Mouse (Mus musculus): Measurements from ENCODE around the gene AB124611. TPM values are rescaled to one million over a fixed set of nuclear protein-coding genes. Genes with fewer than 3 reads are reported as not detected.
"Not testable (repeated sequence)": the region's sequence is repeated elsewhere in the genome, so short reads cannot be mapped to it uniquely, and the experiment has no call there.

Gene AB124611
- 2.5 and 3.0 TPM in 2 replicates for polyA plus RNA-seq (2015; fragmentation: Nextera tagmentation; extraction: Ambion mirVana)

DNA sequence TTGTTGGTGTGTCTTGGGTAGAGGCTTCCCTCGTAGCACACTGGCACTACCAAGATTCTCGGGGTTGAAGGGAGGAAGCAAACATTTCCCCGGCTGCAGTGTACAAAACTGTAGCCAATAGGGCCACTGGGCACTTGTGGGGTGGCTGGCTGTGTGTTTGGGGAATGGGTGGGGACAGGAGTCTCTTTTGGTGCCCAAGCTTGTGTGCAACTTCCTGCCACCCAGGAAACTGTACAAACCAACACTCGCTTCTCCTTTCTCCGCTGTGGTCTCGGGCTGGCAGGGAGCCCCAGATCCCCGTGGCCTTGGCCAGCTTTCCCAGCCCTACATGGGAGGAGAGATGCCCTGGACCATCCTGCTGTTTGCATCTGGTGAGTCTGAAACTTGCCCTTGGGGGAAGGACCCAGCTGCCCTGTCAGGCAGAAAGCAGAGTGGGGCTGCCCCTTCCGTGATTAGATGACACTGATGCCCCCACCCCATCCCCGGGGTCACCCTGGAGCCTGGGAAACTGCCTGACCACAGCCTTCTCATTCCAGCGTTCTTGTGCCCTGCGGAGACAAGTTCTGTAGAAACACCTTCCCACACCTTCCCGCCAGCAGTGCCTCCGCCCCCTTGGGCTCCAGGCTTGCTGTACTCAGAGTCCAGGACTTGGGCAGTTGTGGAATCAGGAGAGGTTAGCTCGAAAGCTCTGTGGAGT, at the start of gene AB124611:
Gene AB124611, plus strand, starts transcription at position 240 of the 697 bp plus-strand sequence.
- Histone ChIP-seq H3K27me3 (replicated peaks) (no peaks in the 10 kb centered on the region), H3K9me3 (no peaks in the 10 kb centered on the region), H3K4me3 (replicated peaks) (no peak within 1 kb of the TSS), H3K9ac (no peak within 1 kb of the TSS), H3K36me3 (no peaks in the 10 kb centered on the region), H3K4me2 (replicated peaks) (no peak within 1 kb of the TSS), H3K27ac (no peak within 1 kb of the TSS), H3K4me1 (replicated peaks) (no peaks in the 10 kb centered on the region)
- WGBS: 63% methylated on average over 14 of the region's 14 CpGs
- no peak for ATAC-seq

DNA sequence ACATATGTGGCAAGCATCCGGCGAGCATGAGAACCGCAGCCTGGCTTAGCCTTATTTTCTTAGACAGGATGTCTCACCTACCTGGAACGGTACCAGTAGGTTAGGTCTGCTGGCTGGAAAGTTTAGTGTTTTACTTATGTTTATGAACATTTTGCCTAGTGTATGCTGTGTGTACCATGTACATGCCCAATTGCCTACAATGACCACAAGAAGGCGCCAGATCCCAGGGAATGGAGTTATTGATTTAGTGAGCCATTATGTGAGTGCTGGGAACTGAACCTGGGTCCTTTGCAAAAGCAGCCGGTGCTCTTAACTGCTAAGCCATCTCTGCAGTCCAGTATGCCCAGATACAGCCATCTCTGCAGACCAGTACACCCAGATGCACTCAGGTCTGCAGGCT, 48.3 kb upstream of the AB124611 start:
- Histone ChIP-seq H3K9ac (no peak overlapping the region), H3K27me3 (replicated peaks) (no peaks in the 10 kb centered on the region), H3K9me3 (no peaks in the 10 kb centered on the region), H3K4me2 (replicated peaks) (no peak overlapping the region), H3K27ac (no peak overlapping the region), H3K4me1 (replicated peaks) (no peaks in the 10 kb centered on the region), H3K4me3 (replicated peaks) (no peak overlapping the region), H3K36me3 (peaks cover 58% of the 10 kb centered on the region)
- no peak for ATAC-seq
- 97% methylated on average over 6 of the region's 6 CpGs for WGBS

DNA sequence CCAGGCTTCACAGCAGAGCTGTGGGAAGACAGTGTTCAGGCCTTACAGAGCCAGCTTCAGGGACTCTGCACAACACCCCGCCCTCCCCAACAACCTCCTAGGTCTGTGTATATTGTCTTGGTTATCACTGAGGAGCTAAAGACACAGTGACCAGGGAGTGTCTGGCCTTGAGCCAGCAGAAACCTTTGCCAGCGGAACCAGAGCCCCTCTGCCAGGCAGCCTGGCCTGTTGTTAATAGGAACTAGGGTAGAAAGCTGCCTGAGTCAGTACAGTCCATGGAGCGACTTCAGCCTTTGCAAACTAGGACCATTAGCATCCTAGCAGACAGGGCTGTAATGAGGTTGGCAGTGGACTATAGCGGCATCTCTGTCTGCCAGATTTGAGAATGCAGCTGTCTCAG, 41.9 kb upstream of the AB124611 start:
- no peaks in the 10 kb centered on the region for H3K27me3 ChIP-seq (replicated peaks)
- no peaks in the 10 kb centered on the region for H3K4me1 ChIP-seq (replicated peaks)
- no peak overlapping the region for H3K9ac ChIP-seq
- no peak overlapping the region for H3K27ac ChIP-seq
- H3K36me3 ChIP-seq: peaks cover 21% of the 10 kb centered on the region
- no peaks in the 10 kb centered on the region for H3K9me3 ChIP-seq
- no peak for ATAC-seq
- WGBS: 83% methylated on average over 4 of the region's 4 CpGs
- H3K4me2 ChIP-seq (replicated peaks): no peak overlapping the region
- H3K4me3 ChIP-seq (replicated peaks): no peak overlapping the region

DNA sequence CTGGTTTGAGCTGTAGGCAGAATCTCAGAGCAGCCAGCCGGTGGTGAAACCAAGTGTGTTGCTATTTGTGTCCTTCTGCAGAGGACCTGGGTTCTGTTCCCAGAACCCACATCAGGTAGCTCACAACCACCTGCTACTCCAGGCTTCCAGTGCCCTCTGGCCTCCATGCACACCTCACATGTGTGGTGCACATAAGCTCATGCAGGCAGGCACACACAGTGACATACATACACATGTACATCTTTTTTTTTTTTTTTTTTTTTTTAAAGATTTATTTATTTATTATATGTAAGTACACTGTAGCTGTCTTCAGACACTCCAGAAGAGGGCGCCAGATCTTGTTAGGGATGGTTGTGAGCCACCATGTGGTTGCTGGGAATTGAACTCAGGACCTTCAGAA, 37.7 kb upstream of the AB124611 start:
- H3K9me3 ChIP-seq; H3K9ac ChIP-seq; H3K4me1 ChIP-seq (replicated peaks); ATAC-seq; H3K27ac ChIP-seq; H3K36me3 ChIP-seq; H3K27me3 ChIP-seq (replicated peaks); H3K4me2 ChIP-seq (replicated peaks); H3K4me3 ChIP-seq (replicated peaks): not testable (repeated sequence)
- 92% methylated on average over 1 of the region's 2 CpGs for WGBS

DNA sequence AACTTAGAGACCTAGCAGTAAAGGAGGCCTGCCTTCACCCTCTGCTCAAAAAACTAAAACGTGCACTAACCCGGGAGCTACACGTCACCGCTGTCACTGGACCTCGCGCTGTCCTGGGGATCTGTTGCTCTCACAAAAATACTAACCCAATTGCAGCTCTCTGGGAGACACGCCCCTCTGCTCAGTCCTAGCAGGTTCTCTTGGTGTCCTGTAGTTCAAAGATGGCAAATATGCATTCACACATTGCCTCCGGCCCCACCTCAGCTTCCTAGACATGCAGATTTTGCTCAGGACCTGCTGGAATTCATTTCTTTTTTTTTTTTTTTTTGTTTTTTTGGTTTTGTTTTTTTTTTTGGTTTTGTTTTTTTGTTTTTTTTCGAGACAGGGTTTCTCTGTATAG, 35.3 kb upstream of the AB124611 start:
- Histone ChIP-seq H3K9ac (no peak overlapping the region), H3K27ac (no peak overlapping the region), H3K4me2 (replicated peaks) (no peak overlapping the region), H3K4me3 (replicated peaks) (no peak overlapping the region), H3K27me3 (replicated peaks) (no peaks in the 10 kb centered on the region), H3K4me1 (replicated peaks) (no peaks in the 10 kb centered on the region), H3K36me3 (peaks cover 11% of the 10 kb centered on the region; the same call in 1 of the 2 replicates), H3K9me3 (no peaks in the 10 kb centered on the region)
- WGBS: 90% methylated on average over 9 of the region's 9 CpGs
- no peak for ATAC-seq

DNA sequence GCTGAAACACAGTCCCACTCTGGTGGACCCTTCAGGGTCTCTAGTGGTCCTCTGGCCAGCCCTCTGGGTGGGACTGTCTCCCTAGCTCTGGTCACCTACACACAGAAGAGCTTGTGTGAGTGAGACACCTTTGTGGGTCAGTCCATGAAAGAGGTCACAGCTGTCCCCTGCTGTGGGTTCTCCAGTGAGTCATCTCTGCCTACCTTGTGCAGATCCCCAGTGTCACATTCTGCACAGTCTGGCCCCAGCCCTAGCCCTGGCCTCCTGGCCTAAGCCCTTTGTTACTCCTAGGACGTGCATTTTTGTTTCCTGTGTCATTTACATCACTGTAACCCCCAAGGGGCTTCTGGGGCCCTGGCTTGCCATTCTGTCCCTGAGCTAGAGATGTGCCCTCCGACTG, 32.1 kb upstream of the AB124611 start:
- Histone ChIP-seq H3K36me3 (peaks cover 11% of the 10 kb centered on the region), H3K27me3 (replicated peaks) (no peaks in the 10 kb centered on the region), H3K4me3 (replicated peaks) (no peak overlapping the region), H3K9ac (no peak overlapping the region), H3K4me1 (replicated peaks) (no peaks in the 10 kb centered on the region), H3K27ac (no peak overlapping the region), H3K4me2 (replicated peaks) (no peak overlapping the region), H3K9me3 (no peaks in the 10 kb centered on the region)
- no peak for ATAC-seq
- WGBS: 77% methylated on average over 2 of the region's 2 CpGs

DNA sequence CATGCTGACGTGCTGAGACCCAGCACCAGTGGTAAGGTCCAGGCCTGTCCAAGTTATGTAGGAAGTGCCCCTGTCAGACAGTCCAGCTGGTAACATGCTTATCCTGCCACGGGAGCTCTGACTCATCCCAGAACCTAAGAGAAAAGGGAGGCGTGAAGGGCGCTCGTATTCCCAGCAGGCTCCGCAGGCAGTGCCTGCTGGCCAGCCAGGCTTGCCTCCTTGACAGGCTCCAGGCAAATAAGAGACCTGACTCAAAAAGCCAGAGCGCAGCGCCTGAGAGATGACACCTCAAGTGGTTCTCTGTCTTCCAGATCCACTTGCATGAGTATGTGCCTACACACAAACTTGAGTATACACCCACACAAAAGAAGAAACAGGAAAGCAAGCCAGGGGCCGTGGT, 31.2 kb upstream of the AB124611 start:
- 80% methylated on average over 9 of the region's 9 CpGs for WGBS
- H3K4me3 ChIP-seq (replicated peaks): no peak overlapping the region
- H3K4me1 ChIP-seq (replicated peaks): no peaks in the 10 kb centered on the region
- no peaks in the 10 kb centered on the region for H3K27me3 ChIP-seq (replicated peaks)
- H3K9ac ChIP-seq: no peak overlapping the region
- H3K36me3 ChIP-seq: peaks cover 13% of the 10 kb centered on the region
- no peak overlapping the region for H3K4me2 ChIP-seq (replicated peaks)
- no peaks in the 10 kb centered on the region for H3K9me3 ChIP-seq
- ATAC-seq: no peak
- no peak overlapping the region for H3K27ac ChIP-seq

DNA sequence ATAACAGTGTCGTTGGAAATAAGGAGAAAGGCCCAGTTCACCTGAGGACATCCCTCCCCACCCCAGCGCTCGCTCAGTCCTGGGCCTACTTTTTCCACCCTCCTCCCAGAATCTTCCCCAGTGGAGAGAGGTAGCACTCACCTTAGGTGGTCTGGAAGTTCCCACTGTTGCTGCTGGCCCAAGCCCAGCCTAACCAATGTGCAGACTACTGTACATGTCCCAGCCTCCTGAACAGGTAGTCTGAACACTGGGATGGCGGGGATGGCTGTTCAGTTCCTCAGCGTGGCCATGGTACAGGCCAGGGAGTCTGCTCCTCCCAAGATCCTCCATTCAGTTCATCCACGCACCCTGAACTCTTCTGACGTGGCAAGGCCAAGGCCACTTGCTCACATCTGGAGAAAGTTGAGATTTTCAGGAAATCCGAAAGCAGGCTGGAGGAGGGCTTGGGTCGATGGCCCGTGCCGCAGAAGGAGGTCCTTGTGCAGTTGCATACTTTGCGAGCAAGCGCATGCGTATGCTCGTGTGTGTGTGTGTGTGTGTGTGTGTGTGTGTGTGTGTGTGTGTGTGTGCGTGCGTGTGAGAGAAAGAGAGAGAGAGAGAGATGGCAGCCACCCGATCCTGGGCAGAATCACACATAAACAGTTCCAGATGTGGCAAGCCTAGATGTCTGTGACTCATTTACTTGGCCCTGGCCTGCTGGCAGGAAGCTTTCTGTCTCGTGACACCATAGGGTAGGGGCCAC, 29.5 kb upstream of the AB124611 start:
- H3K4me2 ChIP-seq (replicated peaks): no peak overlapping the region
- H3K9me3 ChIP-seq: no peaks in the 10 kb centered on the region
- WGBS: 84% methylated on average over 19 of the region's 19 CpGs
- no peak overlapping the region for H3K9ac ChIP-seq
- no peak overlapping the region for H3K4me3 ChIP-seq (replicated peaks)
- H3K27me3 ChIP-seq (replicated peaks): no peaks in the 10 kb centered on the region
- H3K27ac ChIP-seq: no peak overlapping the region
- no peaks in the 10 kb centered on the region for H3K4me1 ChIP-seq (replicated peaks)
- peak; percentile 15; the same call in 1 of the 2 replicates for ATAC-seq
- peaks cover 13% of the 10 kb centered on the region for H3K36me3 ChIP-seq

DNA sequence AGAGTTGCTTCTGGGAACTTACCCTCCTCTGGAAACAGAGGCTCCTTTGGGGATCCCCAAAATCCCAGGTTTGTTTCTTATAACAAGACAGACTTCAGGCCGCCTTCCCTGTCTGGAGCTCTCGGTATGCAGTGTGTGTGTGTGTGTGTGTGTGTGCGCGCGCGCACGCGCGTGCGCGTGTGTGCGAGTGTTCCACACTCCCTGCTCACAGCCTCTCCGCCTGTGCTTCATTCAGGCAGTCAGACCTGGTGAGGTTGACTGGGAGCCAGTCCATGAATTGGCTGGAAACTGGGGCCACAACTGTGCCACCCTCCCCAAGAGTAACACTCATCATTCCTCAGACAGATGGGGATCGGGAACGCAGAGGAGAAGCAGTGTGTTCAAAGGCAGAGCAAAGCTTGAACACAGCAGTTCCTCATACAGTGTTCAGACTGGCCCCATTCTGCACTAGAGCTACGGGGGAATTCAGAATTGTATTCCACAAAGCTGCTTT, 28.9 kb upstream of the AB124611 start:
- H3K4me1 ChIP-seq (replicated peaks): no peaks in the 10 kb centered on the region
- H3K4me2 ChIP-seq (replicated peaks): no peak overlapping the region
- H3K9me3 ChIP-seq: no peaks in the 10 kb centered on the region
- no peaks in the 10 kb centered on the region for H3K27me3 ChIP-seq (replicated peaks)
- no peak overlapping the region for H3K9ac ChIP-seq
- no peak overlapping the region for H3K27ac ChIP-seq
- H3K36me3 ChIP-seq: peaks cover 13% of the 10 kb centered on the region
- no peak overlapping the region for H3K4me3 ChIP-seq (replicated peaks)
- WGBS: 87% methylated on average over 16 of the region's 16 CpGs
- ATAC-seq: no peak

DNA sequence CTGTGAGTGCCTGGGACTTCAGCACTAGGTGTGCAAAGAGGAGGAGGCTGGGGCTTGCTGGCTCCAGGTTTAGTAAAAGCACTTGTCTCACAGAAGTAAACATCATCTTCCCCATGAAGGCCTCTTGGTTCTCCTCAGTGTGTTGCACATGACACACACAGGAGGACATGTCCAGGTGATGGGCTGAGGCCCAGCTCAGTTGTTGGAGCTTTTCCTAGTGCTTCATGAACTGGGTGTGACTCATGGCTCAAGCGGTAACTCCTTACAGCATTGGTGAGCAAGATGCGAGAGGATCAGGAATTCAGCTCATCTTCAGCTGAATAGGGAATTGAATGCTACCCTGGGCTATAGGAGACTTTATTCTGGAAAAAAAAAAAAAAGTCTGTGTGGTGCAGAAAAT, 28.3 kb upstream of the AB124611 start:
- no peak for ATAC-seq
- WGBS: 97% methylated on average over 2 of the region's 2 CpGs
- Histone ChIP-seq H3K4me2 (replicated peaks) (no peak overlapping the region), H3K4me1 (replicated peaks) (no peaks in the 10 kb centered on the region), H3K27ac (no peak overlapping the region), H3K9me3 (no peaks in the 10 kb centered on the region), H3K36me3 (peaks cover 13% of the 10 kb centered on the region), H3K4me3 (replicated peaks) (no peak overlapping the region), H3K9ac (no peak overlapping the region), H3K27me3 (replicated peaks) (no peaks in the 10 kb centered on the region)

DNA sequence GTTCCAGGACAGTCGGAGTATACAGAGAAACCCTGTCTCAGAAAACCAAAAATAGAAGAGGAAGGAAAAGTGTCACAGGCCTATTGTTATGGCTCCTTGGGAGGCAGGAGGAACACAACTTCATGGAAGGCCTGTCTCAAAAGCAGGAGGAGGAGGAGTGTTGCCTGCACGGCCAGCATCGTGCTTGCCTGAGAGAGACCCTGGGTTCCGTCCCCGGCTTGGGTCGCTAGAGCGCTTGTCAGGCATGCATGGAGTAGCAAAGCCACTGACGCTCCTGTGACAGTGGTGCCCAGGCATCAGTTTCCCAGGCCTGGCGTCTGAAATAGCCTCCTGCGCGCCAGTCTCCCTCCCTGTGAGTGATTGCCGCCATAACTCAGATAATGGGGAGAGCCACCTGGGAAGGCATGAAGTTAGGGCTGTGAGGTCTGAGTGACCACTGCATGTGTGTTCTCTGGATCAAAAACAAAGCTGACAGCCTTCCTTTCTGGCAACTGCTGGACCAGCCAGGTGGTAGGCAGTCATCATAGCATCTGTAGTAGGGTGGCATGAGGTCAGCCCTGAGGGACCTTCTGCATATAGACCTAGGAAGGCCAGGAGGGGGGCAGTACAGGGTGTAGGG, 27.6 kb upstream of the AB124611 start:
- no peak overlapping the region for H3K4me2 ChIP-seq (replicated peaks)
- no peaks in the 10 kb centered on the region for H3K27me3 ChIP-seq (replicated peaks)
- no peaks in the 10 kb centered on the region for H3K4me1 ChIP-seq (replicated peaks)
- H3K36me3 ChIP-seq: peaks cover 16% of the 10 kb centered on the region
- 91% methylated on average over 12 of the region's 12 CpGs for whole genome bisulfite sequencing
- no peak overlapping the region for H3K4me3 ChIP-seq (replicated peaks)
- H3K9me3 ChIP-seq: no peaks in the 10 kb centered on the region
- H3K9ac ChIP-seq: no peak overlapping the region
- H3K27ac ChIP-seq: no peak overlapping the region
- ATAC-seq: no peak

DNA sequence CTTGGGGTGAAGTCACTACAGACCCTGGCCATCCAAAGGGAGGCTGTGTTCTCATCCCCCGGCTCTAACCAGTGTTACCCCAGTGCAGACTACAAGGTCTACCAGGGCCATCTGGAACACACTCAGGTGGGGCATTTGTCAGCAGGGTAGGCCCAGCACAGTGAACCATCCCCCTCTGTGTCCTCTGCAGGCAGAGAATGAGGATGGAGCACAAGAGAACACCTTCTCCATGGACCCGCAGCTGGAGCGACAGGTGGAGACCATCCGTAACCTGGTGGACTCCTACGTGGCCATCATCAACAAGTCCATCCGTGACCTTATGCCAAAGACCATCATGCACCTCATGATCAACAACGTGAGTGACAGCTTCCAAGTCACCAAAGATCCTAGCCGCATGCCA, 22.6 kb upstream of the AB124611 start:
- 96% methylated on average over 8 of the region's 8 CpGs for WGBS
- no peak overlapping the region for H3K27ac ChIP-seq
- H3K4me3 ChIP-seq (replicated peaks): no peak overlapping the region
- H3K9me3 ChIP-seq: no peaks in the 10 kb centered on the region
- H3K4me1 ChIP-seq (replicated peaks): no peaks in the 10 kb centered on the region
- H3K36me3 ChIP-seq: peaks cover 38% of the 10 kb centered on the region
- no peak for ATAC-seq
- no peaks in the 10 kb centered on the region for H3K27me3 ChIP-seq (replicated peaks)
- no peak overlapping the region for H3K9ac ChIP-seq
- H3K4me2 ChIP-seq (replicated peaks): no peak overlapping the region

Data from intestine, embryonic 15.5 days (tissue).